ENCODE assay signal across 28 mouse cellular contexts in genomic region chr17:73636988-73637387, GRCm38 (mm10).
DNase-seq lines count a peak whose midpoint lies in the region; ATAC-seq and TF ChIP-seq lines count a peak whose summit lies in the region.
"Had no signal": no experiment of that assay in that cellular context is flagged by ENCODE, and none has a peak within 500 bp of the region (broad histone marks: within the 10 kb centered on the region; RNA-seq: fewer than 3 reads in every experiment).

No protein-coding gene starts in this region.

- no peak for TF ChIP-seq CTCF in bone marrow, adult 2 months (IDR thresholded peaks at IDR 0.05; ENCODE audit: control insufficient read depth, insufficient read depth, low read length)

- H3K4me2 ChIP-seq in liver, embryonic 16.5 days (ENCODE audit: low read depth, low read length), result no peak overlapping the region
- H3K4me2 ChIP-seq in liver, embryonic 11.5 days, result no peak overlapping the region
- H3K4me2 ChIP-seq: embryonic facial prominence, embryonic 12.5 days; embryonic facial prominence, embryonic 15.5 days; heart, embryonic 13.5 days; hindbrain, embryonic 12.5 days; hindbrain, embryonic 15.5 days had no signal

- no peak overlapping the region for H3K27ac ChIP-seq in liver, embryonic 16.5 days (ENCODE audit: low read length)
- no peak overlapping the region for H3K27ac ChIP-seq in liver, embryonic 11.5 days (ENCODE audit: low read depth, low read length)
- peak overlapping the region; percentile 49 for H3K27ac ChIP-seq in bone marrow, adult 2 months (ENCODE audit: control insufficient read depth, insufficient read depth, low read depth, low read length, poor library complexity)
- H3K27ac ChIP-seq: embryonic facial prominence, embryonic 12.5 days; embryonic facial prominence, embryonic 15.5 days; heart, adult 2 months; heart, embryonic 10.5 days; heart, embryonic 13.5 days; hindbrain, embryonic 12.5 days; hindbrain, embryonic 15.5 days had no signal

- WGBS in liver, embryonic 16.5 days (ENCODE audit: insufficient replicate concordance), result 59% methylated on average over 5 of the region's 5 CpGs
- 79% methylated on average over 5 of the region's 5 CpGs for WGBS in liver, embryonic 11.5 days
- 63% methylated on average over 5 of the region's 5 CpGs for WGBS in bone marrow, adult 2 months

- H3K4me3 ChIP-seq in liver, embryonic 16.5 days (ENCODE audit: low read depth, low read length), result no peak overlapping the region
- H3K4me3 ChIP-seq in liver, embryonic 11.5 days (ENCODE audit: low read depth, low read length), result no peak overlapping the region
- H3K4me3 ChIP-seq in bone marrow, adult 2 months (replicated peaks; ENCODE audit: control insufficient read depth, low read depth, low read length), result no peak overlapping the region
- H3K4me3 ChIP-seq: embryonic facial prominence, embryonic 12.5 days; embryonic facial prominence, embryonic 15.5 days; heart, adult 2 months; heart, embryonic 10.5 days; heart, embryonic 13.5 days; hindbrain, embryonic 12.5 days; hindbrain, embryonic 15.5 days had no signal

- H3K27me3 ChIP-seq in liver, embryonic 16.5 days (ENCODE audit: control insufficient read depth, insufficient read depth, low read depth, low read length), result no peaks in the 10 kb centered on the region
- H3K27me3 ChIP-seq in liver, embryonic 11.5 days (replicated peaks; ENCODE audit: control insufficient read depth, insufficient read depth, low read length), result no peaks in the 10 kb centered on the region
- H3K27me3 ChIP-seq: CH12.LX; embryonic facial prominence, embryonic 12.5 days; embryonic facial prominence, embryonic 15.5 days; heart, embryonic 13.5 days; hindbrain, embryonic 12.5 days; hindbrain, embryonic 15.5 days; Patski had no signal

- ATAC-seq in liver, embryonic 16.5 days (ENCODE audit: low read depth), result peak; percentile 27; the same call in 1 of the 2 replicates
- ATAC-seq in liver, embryonic 11.5 days (replicated peaks; ENCODE audit: low FRiP score), result no peak
- ATAC-seq in hematopoietic stem cell, adult 5-6 weeks (replicated peaks in 1 of 2; ENCODE audit: insufficient read depth in 1 of 2, low FRiP score in 2 of 2, low TSS enrichment in 1 of 2, low read depth in 1 of 2, poor library complexity in 2 of 2, severe bottlenecking in 2 of 2), result peak; percentile 57 to 82; a peak in 3 of 4 replicates
- ATAC-seq: forebrain, embryonic 14.5 days; forebrain, postnatal 0 days; Patski had no signal

- no peak overlapping the region for H3K9ac ChIP-seq in liver, embryonic 16.5 days (ENCODE audit: low read depth, low read length)
- H3K9ac ChIP-seq in liver, embryonic 11.5 days (ENCODE audit: low read depth, low read length), result no peak overlapping the region
- H3K9ac ChIP-seq: embryonic facial prominence, embryonic 12.5 days; embryonic facial prominence, embryonic 15.5 days; forebrain, postnatal 0 days; heart, embryonic 13.5 days; hindbrain, embryonic 12.5 days; hindbrain, embryonic 15.5 days had no signal

- H3K4me1 ChIP-seq in liver, embryonic 16.5 days (ENCODE audit: control insufficient read depth, low read depth, low read length), result no peaks in the 10 kb centered on the region
- H3K4me1 ChIP-seq in liver, embryonic 11.5 days (replicated peaks; ENCODE audit: control insufficient read depth, insufficient read depth, low read length), result no peaks in the 10 kb centered on the region
- H3K4me1 ChIP-seq in bone marrow, adult 2 months (ENCODE audit: control insufficient read depth, insufficient read depth, low read length), result no peaks in the 10 kb centered on the region; the same call in 1 of the 2 replicates
- H3K4me1 ChIP-seq: embryonic facial prominence, embryonic 12.5 days; embryonic facial prominence, embryonic 15.5 days had no signal

- TF ChIP-seq POLR2A in bone marrow, adult 2 months (IDR thresholded peaks at IDR 0.05; ENCODE audit: borderline replicate concordance, control insufficient read depth, low read depth, low read length), result no peak

- H3K9me3 ChIP-seq in liver, embryonic 16.5 days (replicated peaks; ENCODE audit: control insufficient read depth, low read length), result no peaks in the 10 kb centered on the region
- no peaks in the 10 kb centered on the region for H3K9me3 ChIP-seq in liver, embryonic 11.5 days (ENCODE audit: control insufficient read depth, low read length)
- H3K9me3 ChIP-seq: embryonic facial prominence, embryonic 12.5 days; embryonic facial prominence, embryonic 15.5 days; heart, embryonic 10.5 days; heart, embryonic 13.5 days; hindbrain, embryonic 12.5 days; hindbrain, embryonic 15.5 days had no signal

- H3K36me3 ChIP-seq in liver, embryonic 16.5 days (ENCODE audit: control insufficient read depth, insufficient read depth), result no peaks in the 10 kb centered on the region
- no peaks in the 10 kb centered on the region for H3K36me3 ChIP-seq in liver, embryonic 11.5 days (ENCODE audit: control insufficient read depth, insufficient read depth, low read length)
- H3K36me3 ChIP-seq: embryonic facial prominence, embryonic 12.5 days; embryonic facial prominence, embryonic 15.5 days; G1E; heart, embryonic 10.5 days; heart, embryonic 13.5 days; hindbrain, embryonic 12.5 days; hindbrain, embryonic 15.5 days had no signal

- no peak for DNase-seq in liver, embryonic 11.5 days (ENCODE audit: low spot score)
- DNase-seq in kidney, postnatal 25 days, result no peak
- DNase-seq in ovary, adult 18-20 months (ENCODE audit: low spot score), result no peak
- DNase-seq: adrenal gland, postnatal 10 days; adrenal gland, postnatal 36 days; B cell, adult 2 months; cerebellum, adult 11 months; cerebellum, adult 2 months; cerebellum, adult 9-11 months; cerebellum, postnatal 25 days; forebrain, postnatal 0 days; gastrocnemius, postnatal 25 days; heart, adult 2 months; heart, postnatal 14 days; heart, postnatal 4 days had no signal
